Mouse (Mus musculus): ENCODE measurements at regions not wholly inside any gene's neighbourhood (a gene's known extent, or its start where the extent isn't known, plus 50 kb on each side); places are given as distances from the start of the nearest gene placed in this dataset.

DNA sequence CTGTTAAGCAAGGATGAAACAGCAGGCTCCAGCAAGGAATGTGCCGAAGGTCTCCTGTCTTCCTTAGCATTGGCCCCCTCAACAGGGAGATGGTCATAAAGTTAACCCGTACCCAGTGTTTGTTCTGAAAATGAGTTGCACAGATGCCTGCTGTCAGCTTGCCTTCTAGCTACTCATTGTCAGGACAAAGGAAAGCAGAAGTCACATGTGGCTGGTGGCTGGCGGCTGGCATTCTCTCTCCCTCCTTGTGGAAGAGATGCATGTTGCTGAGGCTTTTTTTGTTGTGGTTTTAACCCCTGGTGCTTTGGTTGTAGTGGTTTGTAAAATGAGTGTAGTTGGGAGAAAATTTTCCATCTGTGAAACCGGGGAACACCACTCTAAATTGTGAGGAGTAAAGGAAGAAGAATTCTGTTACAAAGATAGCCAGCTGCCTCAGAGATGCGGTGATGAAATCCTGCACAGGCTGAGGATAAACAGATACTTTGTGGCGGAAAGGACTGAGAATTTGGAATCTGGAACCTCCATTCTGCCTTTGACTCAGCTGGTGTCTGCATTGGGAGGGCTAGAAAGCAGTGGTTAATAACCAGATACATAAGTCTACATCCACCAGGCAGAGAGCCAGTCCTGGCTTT lies 220.2 kb downstream of the Snx13 start:
- TF ChIP-seq CTCF (conservative IDR thresholded peaks at IDR 0.05; ENCODE audit: insufficient read depth, insufficient read length, low read depth, low read length) (no peak), POLR2A (IDR thresholded peaks at IDR 0.05; ENCODE audit: low read depth, low read length) (no peak)
